Mouse (Mus musculus): Measurements from ENCODE around the gene Cxcr1. TPM values are rescaled to one million over a fixed set of nuclear protein-coding genes. Genes with fewer than 3 reads are reported as not detected.
A peak's percentile ranks its signal among the peaks of the same experiment; 100 is the strongest.

Gene Cxcr1
- polyA plus RNA-seq (2015; fragmentation: Nextera tagmentation; extraction: Ambion mirVana), result not detected in 2 replicates

DNA sequence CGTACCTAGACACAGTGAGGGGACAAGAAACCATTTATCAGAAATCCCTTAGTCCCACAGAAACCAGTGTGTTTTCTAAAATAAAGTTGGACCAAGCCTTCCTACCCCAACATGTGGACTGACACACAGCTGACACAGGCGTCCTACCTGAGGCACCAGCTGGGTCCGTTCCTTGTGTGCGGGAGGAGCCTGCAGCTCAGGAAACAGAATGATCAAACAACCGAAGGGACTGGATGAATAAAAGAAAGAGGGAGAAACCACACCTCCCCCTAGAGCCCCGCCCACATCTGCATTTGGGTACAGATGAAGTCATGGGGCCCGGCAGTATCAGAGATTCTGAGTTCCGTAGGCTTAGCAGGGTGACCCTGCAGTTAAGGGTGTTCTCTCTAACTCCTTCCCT, at the start of gene Cxcr1:
TSS of gene Cxcr1 (minus strand) at position 187 of the 400 bp plus-strand sequence.
- no peak for ATAC-seq (ENCODE audit: low read depth)
- Histone ChIP-seq H3K27me3 (no peaks in the 10 kb centered on the region), H3K9me3 (no peaks in the 10 kb centered on the region), H3K4me3 (no peak within 1 kb of the TSS), H3K9ac (no peak within 1 kb of the TSS), H3K36me3 (no peaks in the 10 kb centered on the region), H3K4me1 (replicated peaks) (0 out of 2 replicates have a peak, but pooled peaks cover 4% of the 10 kb centered on the region), H3K4me2 (no peak within 1 kb of the TSS), H3K27ac (replicated peaks) (no peak within 1 kb of the TSS)
- 74% methylated on average over 8 of the region's 8 CpGs for whole genome bisulfite sequencing

DNA sequence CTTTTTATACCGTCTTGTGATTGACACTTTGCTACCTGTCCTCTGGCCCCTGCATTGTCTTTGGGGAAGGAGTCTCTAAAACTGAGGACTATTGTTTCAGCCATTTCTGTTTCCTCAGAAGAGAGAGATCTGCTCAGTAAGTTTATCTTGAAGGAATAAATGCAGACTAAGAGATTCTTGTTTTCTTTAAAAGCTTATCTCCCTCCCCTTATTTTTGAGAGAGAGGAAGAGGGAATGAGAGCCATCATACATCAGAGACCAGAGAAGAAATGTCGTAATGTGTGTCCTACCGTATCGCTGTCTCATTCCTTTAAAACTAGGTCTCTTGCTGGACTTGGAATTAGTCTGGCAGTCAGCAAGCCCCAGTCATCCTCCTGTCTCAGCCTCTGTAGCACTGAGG, 46.4 kb upstream of the Cxcr1 start:
- no peak overlapping the region for H3K4me2 ChIP-seq
- no peak overlapping the region for H3K27ac ChIP-seq (replicated peaks)
- peaks cover 50% of the 10 kb centered on the region for H3K4me1 ChIP-seq (replicated peaks)
- H3K9me3 ChIP-seq, result no peaks in the 10 kb centered on the region
- H3K36me3 ChIP-seq, result no peaks in the 10 kb centered on the region
- 79% methylated on average over 4 of the region's 4 CpGs for WGBS
- no peaks in the 10 kb centered on the region for H3K27me3 ChIP-seq
- 0 out of 2 replicates have a peak overlapping the region, but pooled peaks have one; percentile 47 for H3K9ac ChIP-seq
- H3K4me3 ChIP-seq, result no peak overlapping the region
- ATAC-seq (ENCODE audit: low read depth), result no peak

DNA sequence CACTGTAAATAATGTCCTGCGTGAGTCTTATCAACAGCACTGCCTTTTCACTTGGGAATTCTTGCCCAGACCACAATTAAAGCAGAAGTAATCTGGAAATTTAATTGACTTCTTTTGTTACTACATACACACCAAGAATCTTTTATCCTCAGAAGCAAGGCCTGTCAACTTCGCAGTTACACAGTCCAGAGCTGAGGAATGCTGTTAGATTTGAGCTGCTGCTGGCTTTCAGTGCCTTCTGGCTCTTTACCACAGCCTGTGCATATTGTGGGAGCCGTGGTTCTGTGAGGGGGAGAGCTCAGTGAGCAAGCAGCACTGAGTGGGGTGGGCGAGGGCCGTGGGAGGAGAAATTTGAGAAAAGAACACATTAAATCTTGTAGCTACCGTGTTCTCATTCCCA, 45.9 kb upstream of the Cxcr1 start:
- no peak overlapping the region; the same call in 1 of the 2 replicates for H3K4me2 ChIP-seq
- no peaks in the 10 kb centered on the region for H3K27me3 ChIP-seq
- H3K36me3 ChIP-seq, result no peaks in the 10 kb centered on the region
- ATAC-seq (ENCODE audit: low read depth), result no peak
- 66% methylated on average over 6 of the region's 6 CpGs for WGBS
- no peak overlapping the region for H3K4me3 ChIP-seq
- no peaks in the 10 kb centered on the region for H3K9me3 ChIP-seq
- H3K27ac ChIP-seq (replicated peaks), result no peak overlapping the region; the same call in 1 of the 2 replicates
- peaks cover 49% of the 10 kb centered on the region for H3K4me1 ChIP-seq (replicated peaks)
- H3K9ac ChIP-seq, result peak overlapping the region; percentile 47; the same call in 1 of the 2 replicates

DNA sequence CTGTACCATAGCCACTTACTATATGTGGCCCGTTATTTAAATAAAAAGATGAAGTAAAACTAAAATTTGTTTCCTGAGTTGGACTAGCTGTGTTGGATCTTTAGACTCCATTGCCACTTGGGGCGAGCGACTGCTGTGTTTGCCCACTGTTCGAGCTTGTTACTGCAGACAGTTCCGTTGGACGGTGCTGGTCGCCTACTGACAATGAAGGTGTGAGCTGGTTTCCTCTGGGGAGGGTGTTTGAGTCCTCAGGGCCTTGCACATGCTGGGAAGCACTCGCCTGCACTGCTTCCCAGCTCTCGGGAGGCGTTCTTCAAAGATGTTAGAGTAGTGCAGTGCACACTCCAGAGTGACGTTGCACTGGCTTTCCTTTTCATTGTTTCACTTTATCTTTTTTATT, 45.2 kb upstream of the Cxcr1 start:
- H3K27ac ChIP-seq (replicated peaks), result no peak overlapping the region; the same call in 1 of the 2 replicates
- no peak overlapping the region for H3K4me3 ChIP-seq
- no peaks in the 10 kb centered on the region for H3K9me3 ChIP-seq
- H3K27me3 ChIP-seq, result no peaks in the 10 kb centered on the region
- no peaks in the 10 kb centered on the region for H3K36me3 ChIP-seq
- peak overlapping the region; percentile 96 for H3K4me2 ChIP-seq
- 57% methylated on average over 11 of the region's 11 CpGs for WGBS
- no peak for ATAC-seq (ENCODE audit: low read depth)
- peak overlapping the region; percentile 50 for H3K9ac ChIP-seq
- peaks cover 42% of the 10 kb centered on the region for H3K4me1 ChIP-seq (replicated peaks)

DNA sequence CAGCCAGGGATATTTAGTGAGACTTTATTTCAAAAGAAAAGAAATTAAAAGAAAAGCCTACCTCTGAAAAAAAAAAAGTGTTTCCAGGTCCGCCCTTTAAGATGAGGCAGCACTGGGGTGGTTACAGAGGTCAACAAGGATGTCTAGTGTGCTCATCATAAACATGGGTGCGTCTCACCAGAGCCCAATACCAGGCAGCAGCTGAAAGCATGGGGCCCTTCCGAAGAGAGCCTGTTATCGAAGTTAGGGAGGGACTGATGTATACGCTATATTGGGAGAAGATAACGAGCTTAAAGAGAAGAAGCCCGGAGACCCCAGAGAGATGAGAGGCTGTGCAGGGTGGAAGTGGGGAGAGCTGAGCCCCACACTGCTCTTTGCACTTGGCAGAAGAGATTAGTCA, 44.7 kb upstream of the Cxcr1 start:
- Histone ChIP-seq H3K27me3 (no peaks in the 10 kb centered on the region), H3K9ac (peak overlapping the region; percentile 50), H3K4me2 (peak overlapping the region; percentile 96), H3K9me3 (no peaks in the 10 kb centered on the region), H3K4me1 (replicated peaks) (peaks cover 42% of the 10 kb centered on the region), H3K27ac (replicated peaks) (no peak overlapping the region; the same call in 1 of the 2 replicates), H3K36me3 (no peaks in the 10 kb centered on the region), H3K4me3 (no peak overlapping the region)
- 81% methylated on average over 7 of the region's 7 CpGs for WGBS
- no peak for ATAC-seq (ENCODE audit: low read depth)

DNA sequence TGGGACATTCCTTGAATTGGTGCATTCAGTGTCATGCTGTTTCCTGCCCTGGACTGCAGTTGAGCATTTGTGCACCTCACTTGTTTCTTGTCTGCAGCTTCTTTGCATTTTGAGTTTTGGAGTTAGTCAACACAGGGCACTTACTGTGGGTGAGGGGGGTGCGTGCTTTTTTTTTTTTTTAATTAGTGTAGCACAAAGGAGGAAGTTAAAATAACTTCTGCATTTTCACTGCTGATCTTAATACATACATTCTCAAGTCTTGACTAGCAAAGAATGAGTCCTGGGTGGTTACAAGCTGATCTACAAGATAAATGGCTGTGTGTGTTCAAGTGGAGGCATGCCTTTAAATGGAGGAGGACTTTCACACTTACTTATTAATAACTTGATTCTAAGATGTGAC, 43.7 kb upstream of the Cxcr1 start:
- Histone ChIP-seq H3K4me3 (peak overlapping the region; percentile 100), H3K27me3 (no peaks in the 10 kb centered on the region), H3K9me3 (no peaks in the 10 kb centered on the region), H3K36me3 (no peaks in the 10 kb centered on the region), H3K27ac (replicated peaks) (no peak overlapping the region), H3K4me2 (peak overlapping the region; percentile 96), H3K4me1 (replicated peaks) (peaks cover 42% of the 10 kb centered on the region), H3K9ac (peak overlapping the region; percentile 95)
- 66% methylated on average over 1 of the region's 1 CpGs for WGBS
- no peak for ATAC-seq (ENCODE audit: low read depth)

DNA sequence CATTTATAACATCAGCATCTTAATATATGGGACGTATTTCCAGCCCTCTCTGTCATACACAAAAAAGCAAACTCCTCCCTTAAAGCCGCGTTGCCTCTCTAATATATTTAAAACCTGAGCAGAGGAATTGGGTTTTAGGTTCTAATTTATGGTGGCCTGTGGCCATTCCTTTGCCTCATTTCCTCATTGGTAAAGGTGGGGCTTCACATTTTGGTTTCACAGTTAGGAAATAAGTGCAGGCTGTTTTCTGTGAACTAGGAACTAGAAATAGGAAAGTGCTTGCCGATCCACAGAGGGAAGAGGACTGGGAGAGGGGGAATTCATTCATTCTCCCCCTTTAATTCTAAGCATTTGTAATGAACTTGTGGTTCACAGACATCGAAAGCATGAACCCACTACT, 43.2 kb upstream of the Cxcr1 start:
- H3K4me2 ChIP-seq, result peak overlapping the region; percentile 96
- no peak for ATAC-seq (ENCODE audit: low read depth)
- no peaks in the 10 kb centered on the region for H3K9me3 ChIP-seq
- no peaks in the 10 kb centered on the region for H3K27me3 ChIP-seq
- H3K36me3 ChIP-seq, result no peaks in the 10 kb centered on the region
- peak overlapping the region; percentile 95 for H3K9ac ChIP-seq
- WGBS, result 46% methylated on average over 5 of the region's 5 CpGs
- H3K4me1 ChIP-seq (replicated peaks), result peaks cover 42% of the 10 kb centered on the region
- no peak overlapping the region for H3K27ac ChIP-seq (replicated peaks)
- peak overlapping the region; percentile 100 for H3K4me3 ChIP-seq

DNA sequence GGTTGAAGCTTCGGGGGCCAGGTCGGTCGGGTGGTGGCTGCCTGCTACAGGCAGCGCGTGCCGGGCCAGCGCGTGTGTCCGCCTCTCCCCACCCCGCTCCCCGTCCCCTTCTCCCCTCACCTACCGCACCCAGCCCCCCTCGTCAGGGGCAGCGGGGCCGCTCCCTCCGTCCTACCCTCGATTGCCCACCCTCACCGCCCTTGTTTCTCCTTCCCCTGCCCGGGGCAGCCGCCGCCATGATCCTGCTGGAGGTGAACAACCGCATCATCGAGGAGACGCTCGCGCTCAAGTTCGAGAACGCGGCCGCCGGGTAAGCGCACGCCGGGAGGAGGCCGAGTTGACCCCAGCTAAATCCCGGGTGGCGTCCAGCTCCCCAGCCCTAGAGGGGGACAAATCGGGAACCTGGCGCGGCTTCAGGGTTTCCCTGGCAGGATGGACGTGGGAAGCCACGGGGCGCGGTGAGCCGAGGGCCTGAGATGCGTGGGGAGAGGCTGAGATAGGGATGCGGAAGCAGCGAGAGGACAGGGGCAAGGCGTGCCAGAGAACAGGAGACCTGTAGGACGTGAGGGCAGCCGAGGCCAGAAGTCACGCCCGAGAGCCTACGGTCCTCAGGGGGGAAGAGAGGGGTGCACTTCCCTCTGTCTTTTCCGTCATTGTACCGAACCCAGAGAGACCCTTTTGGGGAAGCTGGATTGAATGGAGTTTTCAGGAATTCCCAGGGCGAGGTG, 42.3 kb upstream of the Cxcr1 start:
- peak; percentile 73 for ATAC-seq (ENCODE audit: low read depth)
- Histone ChIP-seq H3K36me3 (no peaks in the 10 kb centered on the region), H3K4me1 (replicated peaks) (peaks cover 42% of the 10 kb centered on the region), H3K9ac (peak overlapping the region; percentile 95), H3K4me2 (peak overlapping the region; percentile 96), H3K9me3 (no peaks in the 10 kb centered on the region), H3K27me3 (no peaks in the 10 kb centered on the region), H3K27ac (replicated peaks) (peak overlapping the region; percentile 92), H3K4me3 (peak overlapping the region; percentile 100)
- WGBS, result 0% methylated on average over 46 of the region's 57 CpGs

DNA sequence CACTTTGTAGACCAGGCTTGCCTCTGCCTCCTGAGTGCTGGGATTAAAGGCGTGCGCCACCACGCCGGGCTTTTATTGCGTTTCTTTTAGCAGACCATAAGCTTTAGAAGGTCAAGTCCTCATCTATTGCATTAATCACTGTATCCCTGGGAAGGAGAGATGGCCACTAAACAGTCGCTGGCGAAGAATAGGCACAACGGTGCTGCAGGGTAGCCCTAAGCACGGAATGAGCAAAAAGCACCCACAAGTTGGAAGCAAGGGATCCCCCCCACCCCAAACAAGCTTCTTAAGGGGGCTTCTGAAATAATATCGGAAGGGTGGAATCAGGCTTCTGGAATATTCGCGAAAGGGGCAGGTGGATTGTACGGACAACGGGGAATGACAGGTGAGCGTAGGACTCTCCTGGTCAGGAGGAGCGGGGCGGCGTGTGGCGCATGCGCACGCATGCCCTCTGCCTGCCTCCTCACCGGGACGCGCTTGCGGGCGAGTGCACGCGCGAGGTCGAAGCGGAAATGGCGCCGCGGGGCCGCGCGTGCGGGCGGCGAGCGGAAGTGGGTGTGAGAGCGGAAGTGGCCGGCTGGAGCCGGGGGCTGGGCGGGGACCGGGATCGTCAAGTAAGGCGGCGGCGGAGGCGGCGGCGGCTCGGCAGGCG, 41.6 kb upstream of the Cxcr1 start, which contains the start of gene Arpc2:
TSS of gene Arpc2 (plus strand) at position 147 of the 652 bp plus-strand sequence.
- Histone ChIP-seq H3K36me3 (no peaks in the 10 kb centered on the region), H3K4me3 (peak within 1 kb of the TSS; percentile 100)
- peak; percentile 94 for ATAC-seq (ENCODE audit: low read depth)

DNA sequence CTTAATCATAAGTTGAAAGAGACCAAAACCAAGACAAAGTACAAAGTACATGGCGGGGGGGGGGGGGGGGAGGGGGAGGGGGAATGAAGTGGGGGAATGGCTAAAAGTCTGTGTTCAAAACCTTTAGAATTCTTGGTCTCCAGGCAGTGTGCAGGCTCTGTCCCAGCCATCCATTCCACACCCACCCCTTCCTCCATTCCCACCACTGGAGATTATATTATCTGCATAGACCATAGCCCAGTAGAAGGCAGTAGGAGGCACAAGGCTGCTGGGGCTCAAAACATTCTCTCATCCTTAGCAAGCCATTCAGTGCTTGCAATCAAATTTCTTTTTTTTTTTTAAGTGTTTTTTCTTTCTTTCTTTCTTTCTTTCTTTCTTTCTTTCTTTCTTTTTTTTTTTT, 36.6 kb upstream of the Cxcr1 start:
- 60% methylated on average over 1 of the region's 1 CpGs for WGBS
- Histone ChIP-seq H3K36me3 (no peaks in the 10 kb centered on the region), H3K4me3 (no peak overlapping the region), H3K27me3 (no peaks in the 10 kb centered on the region), H3K9me3 (no peaks in the 10 kb centered on the region), H3K9ac (no peak overlapping the region), H3K4me2 (no peak overlapping the region), H3K27ac (replicated peaks) (no peak overlapping the region), H3K4me1 (replicated peaks) (no peaks in the 10 kb centered on the region)
- ATAC-seq (ENCODE audit: low read depth), result no peak

More for the DNA sequence above, 41.6 kb upstream of the Cxcr1 start, which contains the start of gene Arpc2:
- H3K9me3 ChIP-seq, result no peaks in the 10 kb centered on the region
- H3K4me2 ChIP-seq, result peak within 1 kb of the TSS; percentile 96
- H3K9ac ChIP-seq, result peak within 1 kb of the TSS; percentile 95
- no peaks in the 10 kb centered on the region for H3K27me3 ChIP-seq
- peaks cover 40% of the 10 kb centered on the region for H3K4me1 ChIP-seq (replicated peaks)
- WGBS, result under 1% methylated on average over 46 of the region's 55 CpGs
- H3K27ac ChIP-seq (replicated peaks), result peak within 1 kb of the TSS; percentile 92

DNA sequence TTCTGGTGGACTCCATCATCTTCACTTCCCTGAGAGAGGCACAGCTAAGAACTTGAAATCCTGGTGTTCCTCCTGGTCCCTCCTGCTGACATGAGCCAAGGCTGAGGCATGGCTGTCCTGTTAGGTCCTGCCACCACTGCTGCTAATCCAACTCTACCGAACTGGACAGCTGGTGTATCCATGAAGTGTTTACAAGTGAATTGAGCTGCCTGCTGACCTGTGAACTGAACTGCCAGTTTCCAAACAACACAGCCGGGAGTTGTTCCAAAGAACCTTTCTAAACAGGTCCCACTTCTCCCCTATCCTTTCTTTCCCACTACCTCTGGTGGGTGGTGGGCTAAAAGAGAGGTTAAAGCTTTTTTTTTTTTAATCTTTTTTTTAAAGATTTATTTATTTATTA, 35.5 kb upstream of the Cxcr1 start:
- H3K4me3 ChIP-seq, result no peak overlapping the region
- WGBS, result 75% methylated on average over 2 of the region's 2 CpGs
- H3K4me1 ChIP-seq (replicated peaks), result no peaks in the 10 kb centered on the region
- H3K36me3 ChIP-seq, result no peaks in the 10 kb centered on the region
- no peak overlapping the region for H3K27ac ChIP-seq (replicated peaks)
- H3K9me3 ChIP-seq, result no peaks in the 10 kb centered on the region
- ATAC-seq (ENCODE audit: low read depth), result no peak
- no peaks in the 10 kb centered on the region for H3K27me3 ChIP-seq
- H3K4me2 ChIP-seq, result no peak overlapping the region
- H3K9ac ChIP-seq, result no peak overlapping the region

DNA sequence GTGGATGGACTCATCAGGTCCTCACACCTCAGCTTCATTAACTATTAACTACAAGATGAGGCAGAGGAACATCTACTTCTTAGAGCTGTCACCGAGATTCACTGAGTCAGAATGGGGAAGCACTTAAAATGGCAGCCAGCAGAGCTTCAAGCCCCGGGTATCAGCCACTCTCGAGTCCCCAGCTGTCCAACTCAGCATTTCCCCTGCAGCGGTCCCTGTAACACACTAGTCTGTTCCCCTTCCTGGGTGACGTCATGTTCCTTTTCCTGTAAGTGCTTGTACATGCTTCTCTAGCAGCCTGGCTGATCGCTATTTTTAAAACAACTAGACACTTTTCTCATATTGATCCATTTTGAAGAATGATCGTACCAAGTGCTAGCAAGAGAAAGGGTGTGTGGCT, 32.9 kb upstream of the Cxcr1 start:
- 81% methylated on average over 7 of the region's 7 CpGs for WGBS
- no peaks in the 10 kb centered on the region for H3K9me3 ChIP-seq
- no peaks in the 10 kb centered on the region for H3K4me1 ChIP-seq (replicated peaks)
- no peak overlapping the region for H3K9ac ChIP-seq
- H3K36me3 ChIP-seq, result no peaks in the 10 kb centered on the region
- no peak overlapping the region for H3K4me2 ChIP-seq
- no peaks in the 10 kb centered on the region for H3K27me3 ChIP-seq
- H3K4me3 ChIP-seq, result no peak overlapping the region
- ATAC-seq (ENCODE audit: low read depth), result no peak
- H3K27ac ChIP-seq (replicated peaks), result no peak overlapping the region

Measured in neural tube, embryonic 13.5 days (tissue).